Mouse (Mus musculus) splenic B cell, adult 2 months (primary cell): Measurements from ENCODE around the gene Rtf1.
A peak's percentile ranks its signal among the peaks of the same experiment; 100 is the strongest.

ENCODE experiments used
- DNase-seq: peaks from one replicate; pipeline ENCODE4 v3.0.0-alpha.2; 2011; ENCODE audit warnings: low read depth, low spot score
- H3K27me3 ChIP-seq: 2 replicates; pipeline ENCODE4 v1.6.1; 2012; ENCODE audit warnings: mild to moderate bottlenecking, low read length, moderate library complexity, mixed read lengths; ENCODE audit not compliant: control insufficient read depth, poor library complexity, insufficient read depth, severe bottlenecking
- H3K36me3 ChIP-seq: 2 replicates; pipeline ENCODE4 v1.6.1; 2012; ENCODE audit warnings: mild to moderate bottlenecking, low read length, moderate library complexity, mixed read lengths; ENCODE audit not compliant: control insufficient read depth, poor library complexity, insufficient read depth, severe bottlenecking

Rtf1 gene

GRCm38 (mm10) chr2:119744163-119745111 lies 69.6 kb downstream of the Rtf1 start:
- no peaks in the 10 kb centered on the region for H3K36me3 ChIP-seq
- H3K27me3 ChIP-seq, result no peaks in the 10 kb centered on the region
- peak; percentile 51 for DNase-seq

GRCm38 (mm10) chr2:119745281-119745680 lies 70.4 kb downstream of the Rtf1 start:
- peak; percentile 65 for DNase-seq
- Histone ChIP-seq H3K27me3 (no peaks in the 10 kb centered on the region), H3K36me3 (no peaks in the 10 kb centered on the region)

DNA sequence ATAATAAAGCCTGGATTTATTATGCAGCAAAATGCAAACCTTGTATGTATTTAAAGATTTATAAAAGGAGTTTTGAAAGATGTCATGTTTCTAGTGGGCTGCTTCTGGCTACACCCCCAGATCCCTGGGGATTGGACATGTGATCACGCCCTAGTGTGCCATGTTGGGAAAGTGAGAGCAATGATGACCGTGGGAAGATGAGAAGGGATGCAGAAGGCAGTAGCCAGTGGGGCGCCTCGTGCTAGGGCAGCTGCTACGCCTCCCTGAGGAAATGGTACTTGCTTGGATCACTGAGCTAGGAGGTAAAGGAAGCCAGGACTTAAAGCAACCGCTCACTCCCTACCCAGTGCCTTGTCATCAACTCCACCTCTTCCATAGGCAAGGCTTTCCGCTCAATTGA lies 72.7 kb downstream of the Rtf1 start:
- H3K36me3 ChIP-seq, result no peaks in the 10 kb centered on the region
- no peaks in the 10 kb centered on the region for H3K27me3 ChIP-seq
- DNase-seq, result no peak

- DNase-seq, result no peak
- Histone ChIP-seq H3K27me3 (no peaks in the 10 kb centered on the region), H3K36me3 (no peaks in the 10 kb centered on the region)
These were observed 74.4 kb downstream of the Rtf1 start for GRCm38 (mm10) chr2:119749260-119749659.

DNA sequence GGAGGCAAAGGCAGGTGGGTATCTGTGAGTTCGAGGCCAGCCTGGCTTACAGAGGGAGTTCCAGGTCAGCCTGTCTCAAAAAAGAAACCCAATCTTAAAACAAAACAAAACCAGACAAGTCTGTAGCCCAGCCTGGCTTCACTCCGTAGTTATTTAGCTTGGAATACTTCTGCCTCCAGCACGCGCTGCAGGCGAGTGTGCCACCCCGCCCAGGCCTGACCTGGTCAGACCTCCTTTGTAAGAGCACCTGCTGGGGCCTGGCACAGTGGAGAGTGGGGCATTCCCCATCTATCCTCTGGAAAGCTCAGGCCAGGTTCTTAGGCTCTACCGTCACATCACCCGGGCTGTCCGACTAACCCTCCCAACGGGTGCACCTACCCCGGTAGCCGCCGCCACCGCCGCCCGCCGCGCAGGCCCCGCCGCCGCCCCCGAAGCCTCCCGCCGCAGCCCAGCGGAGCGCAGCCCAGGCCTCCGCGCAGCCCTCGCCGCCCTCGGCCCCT lies 82.8 kb downstream of the Rtf1 start:
- no peaks in the 10 kb centered on the region for H3K27me3 ChIP-seq
- peak; percentile 34 for DNase-seq

DNA sequence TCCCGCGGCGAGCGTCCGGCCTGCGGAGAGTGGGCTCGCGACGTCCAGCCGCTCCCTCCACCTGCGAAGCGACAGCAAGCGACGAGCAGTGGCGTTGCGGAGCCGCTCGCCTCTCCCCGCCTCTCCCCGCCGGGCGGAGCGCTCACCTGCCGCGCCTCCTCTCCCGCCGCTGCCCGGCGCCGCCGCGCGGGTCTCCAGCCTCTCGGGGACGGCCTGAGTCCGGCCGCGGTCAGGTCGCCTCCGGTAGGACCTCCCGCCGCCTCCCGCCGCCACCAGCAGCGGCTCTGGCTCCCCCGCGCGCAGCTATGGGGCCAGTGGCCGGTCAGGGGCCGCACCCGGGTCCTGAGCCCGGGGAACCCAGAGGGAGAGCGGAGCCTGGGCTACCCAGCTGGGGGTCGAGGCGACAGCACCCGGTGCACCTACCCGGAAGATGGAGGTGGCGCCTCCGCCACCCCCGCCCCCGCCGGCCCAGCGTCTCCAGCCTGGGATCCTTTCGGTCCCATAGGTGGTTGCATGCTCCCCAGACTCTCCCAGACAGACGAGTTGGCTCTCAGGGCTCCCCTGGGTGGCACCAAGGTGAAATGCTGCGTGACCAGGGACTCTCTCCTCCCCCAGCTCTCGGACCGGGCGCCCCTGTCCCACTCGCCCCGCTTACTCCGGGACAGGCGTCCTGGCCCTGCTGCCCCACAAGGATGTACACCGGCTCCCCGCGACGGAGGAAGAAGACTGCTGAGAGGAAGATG lies 83.4 kb downstream of the Rtf1 start:
- Histone ChIP-seq H3K27me3 (no peaks in the 10 kb centered on the region), H3K36me3 (no peaks in the 10 kb centered on the region)
- no peak for DNase-seq

More for the DNA sequence above, 82.8 kb downstream of the Rtf1 start:
- no peaks in the 10 kb centered on the region for H3K36me3 ChIP-seq

DNA sequence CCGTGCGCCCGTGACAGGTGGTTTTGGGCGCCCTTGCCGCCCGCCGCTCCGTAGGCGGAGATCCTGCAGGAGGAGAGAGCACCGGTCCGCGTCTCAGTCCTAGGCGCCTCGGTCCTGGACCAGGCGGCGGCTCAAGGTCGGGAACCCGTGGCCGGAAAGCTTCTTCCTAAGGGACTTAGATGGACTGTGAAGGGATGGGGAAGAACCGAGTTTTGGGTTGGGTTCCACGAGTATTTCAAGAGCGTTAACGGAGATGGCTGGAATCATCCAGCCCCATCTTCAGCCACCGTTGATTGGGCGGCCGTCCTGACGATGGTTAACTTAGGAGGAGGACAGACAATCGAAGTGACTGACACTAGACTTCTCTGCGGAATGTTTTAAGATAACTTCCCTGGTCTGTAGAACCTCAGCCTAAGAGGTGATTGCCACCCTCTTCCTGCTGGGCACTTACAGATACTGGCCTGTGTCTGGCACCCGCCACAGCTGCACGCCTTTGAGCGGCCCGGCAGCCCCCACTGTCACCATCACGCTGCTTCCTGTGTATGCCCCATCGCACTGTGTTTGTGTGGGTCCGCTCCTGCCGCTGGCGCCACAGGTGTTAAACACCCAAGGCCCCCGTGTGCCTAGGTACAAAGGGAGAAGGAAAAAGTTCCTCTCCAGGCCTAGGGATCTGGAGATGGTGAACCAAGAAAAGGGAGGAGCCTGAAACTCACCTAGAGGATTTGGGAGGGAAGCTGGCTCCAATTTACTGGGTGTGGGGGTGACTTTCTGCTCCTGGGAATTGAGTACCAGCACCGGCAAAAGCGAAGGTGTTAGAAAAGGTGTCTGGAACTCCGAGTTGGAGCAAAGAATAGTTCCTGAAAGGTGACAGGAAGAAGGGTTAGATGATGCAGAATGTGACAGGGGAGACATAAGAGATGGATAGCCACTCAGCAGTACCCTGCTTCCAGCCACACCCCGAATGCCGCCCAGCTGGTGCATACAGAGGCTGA lies 84.3 kb downstream of the Rtf1 start:
- Histone ChIP-seq H3K36me3 (no peaks in the 10 kb centered on the region), H3K27me3 (no peaks in the 10 kb centered on the region)
- peak; percentile 49 for DNase-seq

DNA sequence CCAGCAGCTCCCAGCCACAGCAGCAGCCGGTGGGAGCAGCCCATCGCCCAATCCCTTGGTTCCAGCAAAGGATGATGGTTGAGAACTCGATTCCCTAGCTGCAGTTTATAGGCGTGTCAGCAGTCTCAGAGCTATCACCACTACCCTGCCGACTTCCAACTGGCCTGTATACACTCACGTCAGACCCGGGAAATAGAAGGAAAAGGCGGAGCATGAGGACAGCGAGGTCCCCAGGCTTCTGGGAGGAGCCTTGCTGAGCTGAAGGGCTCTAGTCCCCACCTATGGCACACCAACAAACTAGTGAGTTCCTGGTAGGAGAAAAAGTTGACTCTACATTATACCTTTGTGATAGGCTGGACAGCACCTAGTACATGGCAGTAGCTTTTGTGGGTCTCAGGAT lies 85.4 kb downstream of the Rtf1 start, which contains the start of gene Ltk:
TSS of gene Ltk (minus strand) at position 181 of the 400 bp plus-strand sequence.
- no peak for DNase-seq
- H3K27me3 ChIP-seq, result no peaks in the 10 kb centered on the region
- no peaks in the 10 kb centered on the region for H3K36me3 ChIP-seq

- no peaks in the 10 kb centered on the region for H3K27me3 ChIP-seq
- peak; percentile 59 for DNase-seq
- no peaks in the 10 kb centered on the region for H3K36me3 ChIP-seq
These were observed 87.4 kb downstream of the Rtf1 start for GRCm38 (mm10) chr2:119762276-119762675.

DNA sequence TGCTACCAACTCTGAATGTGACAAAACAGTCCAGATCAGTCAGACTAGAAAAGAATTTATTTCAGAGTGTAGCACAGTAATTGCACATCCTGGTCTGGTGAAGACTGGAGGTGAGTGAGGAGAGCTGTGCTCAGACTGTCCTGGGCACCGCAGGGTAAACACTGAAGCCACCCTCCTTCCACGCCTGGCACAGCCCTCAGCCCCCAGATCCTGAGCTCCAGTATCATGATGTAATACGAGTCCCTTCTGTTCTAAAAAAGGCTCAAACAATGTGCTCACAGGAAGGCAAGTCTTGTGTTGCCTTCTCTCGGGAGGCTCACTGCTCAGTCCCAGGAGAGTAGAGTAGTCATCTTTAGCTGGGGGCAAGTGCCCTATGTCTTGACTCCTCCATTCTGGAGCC lies 89.1 kb downstream of the Rtf1 start:
- H3K36me3 ChIP-seq, result peaks cover 2% of the 10 kb centered on the region; the same call in 1 of the 2 replicates
- no peaks in the 10 kb centered on the region for H3K27me3 ChIP-seq
- DNase-seq, result no peak

GRCm38 (mm10) chr2:119767246-119767645 lies 92.4 kb downstream of the Rtf1 start:
- DNase-seq, result peak; percentile 54
- H3K27me3 ChIP-seq, result no peaks in the 10 kb centered on the region
- H3K36me3 ChIP-seq, result peaks cover 2% of the 10 kb centered on the region
